Mouse (Mus musculus) heart, adult 11 months (tissue): ENCODE measurements at regions not wholly inside any gene's neighbourhood (a gene's known extent, or its start where the extent isn't known, plus 50 kb on each side); places are given as distances from the start of the nearest gene placed in this dataset.

Experiments
- DNase-seq: peaks from one replicate; pipeline ENCODE4 v3.0.0; 2022

- peak; percentile 42 for DNase-seq
These were observed 585.8 kb downstream of the Tmem114 start for GRCm38 (mm10) chr16:7839139-7839538.

DNA sequence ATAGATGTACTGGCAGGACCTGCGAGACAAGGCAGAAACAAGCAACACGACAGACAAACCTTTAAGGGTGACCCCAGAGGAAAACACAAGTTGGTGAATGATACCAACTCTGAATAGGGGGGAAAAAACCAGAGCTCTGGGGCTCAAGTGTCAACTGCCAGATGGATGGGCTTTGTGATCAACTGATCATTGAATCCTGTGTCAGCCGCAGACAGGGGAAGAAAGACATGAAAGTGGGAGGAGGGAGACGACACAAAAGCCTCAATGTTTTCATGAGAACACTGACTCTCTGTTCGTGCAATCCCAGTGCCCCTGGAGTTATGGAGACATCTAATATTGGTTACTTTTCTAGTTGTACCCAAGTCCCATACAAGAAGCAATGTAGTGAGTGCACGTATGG lies 593.8 kb downstream of the Tmem114 start:
- peak; percentile 51 for DNase-seq

GRCm38 (mm10) chr16:7829939-7830650 lies 594.8 kb downstream of the Tmem114 start:
- peak; percentile 74 for DNase-seq

- DNase-seq = no peak
These were observed 623.8 kb downstream of the Tmem114 start for GRCm38 (mm10) chr16:7801161-7801560.

DNA sequence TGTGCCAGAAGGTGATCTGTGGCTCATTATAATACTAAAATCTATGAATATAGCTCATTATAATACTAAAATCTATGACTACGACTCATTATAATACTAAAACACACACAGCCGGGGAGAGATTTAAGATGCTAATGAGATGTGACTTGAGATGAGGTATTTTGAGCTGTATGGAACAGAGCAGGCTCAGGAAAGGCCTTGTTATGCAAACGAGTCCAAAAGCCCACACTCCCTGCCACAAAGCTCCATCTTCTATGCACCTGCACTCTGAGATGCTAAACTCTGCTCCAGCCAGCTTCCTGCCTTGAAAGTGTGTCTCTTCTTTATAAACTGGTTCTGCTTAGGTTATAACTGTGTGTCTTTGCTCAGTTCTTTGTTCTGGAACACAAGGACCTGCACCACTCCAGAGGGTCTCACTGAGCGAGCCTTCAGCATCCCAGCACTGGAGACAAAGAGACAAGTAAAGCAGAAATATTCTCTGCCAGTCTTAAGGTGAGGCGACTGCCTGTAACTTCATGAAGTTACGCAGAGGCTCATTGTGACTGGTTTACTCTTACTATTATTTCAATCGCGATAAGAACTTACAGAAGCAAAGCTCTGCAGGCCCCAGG lies 627.7 kb downstream of the Tmem114 start:
- DNase-seq = no peak

DNA sequence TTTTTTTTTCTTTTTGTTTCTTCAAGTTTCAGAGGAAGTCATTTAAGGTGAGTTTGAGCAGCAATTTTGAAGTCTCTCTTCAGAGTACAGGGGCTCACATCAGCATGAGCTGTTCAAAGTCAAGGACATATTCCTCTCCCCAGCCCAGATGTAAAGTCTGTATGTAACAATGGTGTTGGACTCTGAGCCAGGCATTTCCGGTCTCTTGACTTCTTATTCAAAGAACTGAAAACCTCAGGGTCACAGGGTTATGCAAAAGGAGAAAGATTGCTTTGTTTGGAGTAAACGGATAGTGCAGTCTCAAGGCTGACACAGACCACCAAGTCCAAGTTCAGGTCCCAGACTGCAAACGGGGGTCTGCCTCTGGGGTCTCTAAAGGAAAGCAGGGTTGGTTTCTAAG lies 629.4 kb downstream of the Tmem114 start:
- no peak for DNase-seq

DNA sequence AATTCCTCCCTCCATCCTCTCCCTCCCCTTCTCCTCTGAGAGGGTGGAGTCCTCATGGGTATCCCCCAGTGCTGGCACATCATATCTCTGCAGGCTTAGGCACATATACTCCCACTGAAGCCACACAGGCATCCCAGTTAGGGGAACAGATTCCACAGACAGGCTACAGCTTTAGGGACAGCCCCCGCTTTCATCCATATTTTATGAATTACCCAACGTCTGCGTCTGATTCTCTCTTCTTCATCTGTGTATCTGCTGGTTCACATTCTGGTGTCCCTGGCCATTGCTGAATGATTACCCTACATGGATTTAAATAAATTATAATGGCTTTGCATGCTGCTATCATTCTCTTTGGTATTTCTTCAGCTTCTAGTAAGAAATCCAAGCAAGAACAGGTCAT lies 632.4 kb downstream of the Tmem114 start:
- DNase-seq = no peak

DNA sequence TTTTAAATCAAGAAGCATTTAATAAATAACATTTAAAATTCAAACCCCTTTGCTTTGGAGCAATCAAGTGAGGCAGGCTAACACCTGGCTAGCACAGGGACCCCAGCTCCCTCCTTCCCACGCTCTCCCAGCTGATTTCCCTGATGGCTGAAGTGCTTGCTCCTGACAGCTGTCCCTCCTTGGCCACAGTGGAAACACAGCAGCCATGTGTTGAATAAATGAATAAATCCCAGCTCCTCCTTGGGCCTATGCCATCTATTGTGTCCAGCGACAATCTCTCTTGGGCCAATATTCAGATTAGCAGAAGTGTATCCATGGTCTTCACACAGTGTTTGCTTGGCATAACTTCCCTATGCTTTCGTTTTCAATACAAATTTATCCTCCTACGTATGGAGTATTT lies 634.7 kb downstream of the Tmem114 start:
- DNase-seq = no peak

DNA sequence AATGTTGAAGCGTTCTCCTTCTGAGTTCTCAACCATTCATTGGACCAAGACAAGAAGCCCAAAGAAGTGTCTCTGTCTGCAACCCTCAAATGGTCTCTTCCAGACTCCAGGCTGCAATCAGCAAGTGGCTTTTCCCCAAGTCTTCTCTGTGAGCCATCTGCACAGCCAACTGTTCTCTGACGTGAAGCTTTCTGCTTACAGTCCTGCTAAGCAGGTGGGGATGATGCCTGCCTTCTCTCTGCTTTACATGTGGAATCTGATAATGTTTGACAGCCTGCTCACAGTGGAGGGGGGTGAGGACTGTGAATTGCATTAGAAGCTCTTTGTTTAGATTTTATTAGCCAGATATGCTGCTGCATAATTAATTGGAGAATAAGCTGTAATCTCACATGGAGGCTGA lies 636.7 kb downstream of the Tmem114 start:
- DNase-seq = no peak

GRCm38 (mm10) chr16:7781506-7781905 lies 643.4 kb downstream of the Tmem114 start:
- DNase-seq = peak; percentile 67

DNA sequence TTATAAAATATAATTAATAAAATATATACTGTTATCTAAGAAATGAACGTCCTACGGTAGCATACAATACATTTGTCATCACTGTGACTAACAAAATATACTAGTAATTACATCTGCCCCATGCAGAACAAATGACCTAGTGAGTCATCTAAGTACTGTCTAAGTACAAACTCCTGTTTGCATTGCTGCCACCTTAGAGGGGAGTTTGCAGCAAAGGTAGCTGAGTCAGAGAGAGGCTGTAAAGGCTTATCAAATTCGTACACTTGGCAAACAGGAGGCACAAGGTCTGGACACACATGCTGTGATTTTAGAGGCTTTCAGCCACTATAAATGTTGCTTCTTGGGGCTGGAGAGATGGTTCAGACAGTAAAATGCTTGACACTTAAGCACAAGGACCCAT lies 649.3 kb downstream of the Tmem114 start:
- no peak for DNase-seq

DNA sequence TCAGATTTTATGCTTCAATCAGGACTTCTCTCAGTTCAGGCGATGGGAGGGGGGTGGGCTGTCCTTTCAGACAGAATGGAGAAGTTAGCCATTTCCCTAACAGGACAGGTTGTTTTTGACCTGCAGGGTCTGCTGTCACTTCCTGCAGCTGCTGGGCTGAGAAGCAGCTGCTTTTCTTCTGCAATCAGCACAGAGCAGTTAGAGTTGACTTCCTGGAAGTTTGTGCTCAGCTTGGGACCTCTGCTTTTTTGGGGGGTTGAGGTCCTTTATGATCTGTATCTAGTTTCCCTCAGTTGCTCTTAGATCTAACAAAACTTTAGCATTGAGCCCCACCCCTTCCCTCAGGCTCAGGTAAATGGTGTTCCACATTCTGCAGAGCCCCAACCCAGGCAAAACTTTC lies 656.5 kb downstream of the Tmem114 start:
- peak; percentile 58 for DNase-seq

DNA sequence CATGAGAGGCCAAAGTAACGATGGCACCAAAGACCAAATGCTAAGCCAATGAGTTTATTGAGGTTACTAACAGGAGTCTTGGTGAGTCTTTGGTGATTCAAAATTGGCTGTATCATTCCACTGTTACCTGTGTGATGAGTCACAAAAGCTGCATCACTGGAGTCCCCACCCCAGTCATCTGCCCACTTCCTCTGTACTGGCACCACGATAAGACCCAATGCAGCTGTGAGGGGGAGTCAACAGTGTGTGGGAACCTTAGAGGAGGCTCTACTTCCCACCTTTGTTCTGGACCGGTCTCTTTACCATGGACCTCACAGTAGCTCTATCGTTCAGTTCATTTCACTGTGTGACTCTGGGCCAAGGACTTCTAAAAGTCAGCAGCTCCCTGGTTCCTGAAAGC lies 657.2 kb downstream of the Tmem114 start:
- DNase-seq = no peak

- peak; percentile 45 for DNase-seq
These were observed 660.6 kb downstream of the Tmem114 start for GRCm38 (mm10) chr16:7764383-7764782.

DNA sequence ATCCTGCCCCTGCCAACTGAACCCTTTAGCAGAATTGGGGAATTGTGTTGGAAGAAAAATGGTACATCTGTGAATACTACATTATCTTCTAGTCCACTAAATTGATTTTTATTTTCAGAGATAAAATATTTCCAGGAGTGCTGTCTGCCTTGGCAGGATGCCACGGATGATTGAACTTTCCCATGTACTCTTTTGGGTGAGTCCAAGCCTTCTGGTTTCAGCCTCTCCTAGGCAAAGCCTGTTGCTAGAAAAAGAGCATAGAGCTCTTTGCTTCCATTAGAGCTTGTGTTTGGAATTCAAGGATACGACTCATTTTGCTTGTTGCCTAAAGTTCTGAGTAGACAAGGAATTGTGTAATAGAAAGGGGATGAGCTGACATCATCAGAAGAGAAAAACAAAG lies 696.8 kb downstream of the Tmem114 start:
- DNase-seq = no peak

- DNase-seq = no peak
These were observed 699.7 kb downstream of the Tmem114 start for GRCm38 (mm10) chr16:7725225-7725624.

DNA sequence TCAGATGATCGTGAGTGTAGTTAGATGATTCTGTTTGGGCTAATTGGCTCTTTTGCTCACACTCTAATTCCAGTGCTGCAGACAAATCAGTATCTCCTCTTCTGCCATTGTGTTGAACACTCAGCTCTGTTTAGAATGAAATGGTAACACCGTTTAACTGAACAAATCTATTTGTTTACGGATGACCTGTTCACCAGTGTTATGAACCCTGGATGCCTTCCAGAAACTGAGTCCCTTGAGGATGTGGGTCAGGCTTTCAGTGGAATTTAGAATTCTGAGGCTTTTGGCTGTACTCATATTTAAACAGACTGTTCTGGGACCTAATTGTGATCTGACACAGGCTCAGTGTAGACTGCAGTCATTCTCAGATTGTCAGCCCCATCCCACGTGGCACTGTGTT lies 723.5 kb downstream of the Tmem114 start:
- no peak for DNase-seq

GRCm38 (mm10) chr16:7685484-7685883 lies 739.5 kb downstream of the Tmem114 start:
- no peak for DNase-seq

DNA sequence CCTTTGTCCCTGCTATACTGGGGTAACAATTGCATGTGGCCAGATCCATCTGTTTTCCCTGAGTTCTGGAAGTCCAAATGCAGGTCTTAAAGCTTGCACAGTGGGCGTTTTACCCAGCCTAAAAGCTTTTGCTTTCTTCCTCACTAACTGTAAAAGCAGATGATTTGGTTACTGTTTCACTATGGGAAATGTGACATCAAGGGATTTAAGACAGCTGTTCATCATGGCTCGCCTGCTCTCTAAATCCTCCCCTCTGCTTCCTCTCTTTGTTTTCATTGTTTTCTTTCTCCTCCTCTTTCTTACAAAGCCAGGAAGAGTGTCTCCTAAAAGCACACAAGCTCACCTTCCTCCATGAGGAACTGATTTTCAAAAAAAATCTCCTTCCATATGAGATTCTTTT lies 758.8 kb downstream of the Tmem114 start:
- no peak for DNase-seq

DNA sequence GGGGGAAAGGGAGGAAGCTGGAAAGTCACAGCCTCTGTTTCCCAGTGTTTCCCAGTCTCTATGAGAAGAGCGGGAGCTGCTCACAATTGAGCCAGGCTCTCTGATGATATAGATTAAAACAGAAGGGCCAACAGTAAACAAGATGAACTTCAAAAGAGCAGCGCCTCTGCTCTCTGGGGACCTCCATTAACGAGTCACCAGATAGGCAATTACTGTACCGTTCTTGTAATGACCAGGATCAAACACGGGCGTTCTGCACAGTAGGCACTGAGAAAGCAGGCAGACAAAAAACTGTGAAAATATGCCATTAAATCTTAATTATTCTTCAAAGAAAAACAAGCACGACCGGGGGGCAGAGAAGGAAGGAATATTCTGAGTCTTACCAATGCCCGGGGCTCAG lies 766.8 kb downstream of the Tmem114 start:
- DNase-seq = no peak

DNA sequence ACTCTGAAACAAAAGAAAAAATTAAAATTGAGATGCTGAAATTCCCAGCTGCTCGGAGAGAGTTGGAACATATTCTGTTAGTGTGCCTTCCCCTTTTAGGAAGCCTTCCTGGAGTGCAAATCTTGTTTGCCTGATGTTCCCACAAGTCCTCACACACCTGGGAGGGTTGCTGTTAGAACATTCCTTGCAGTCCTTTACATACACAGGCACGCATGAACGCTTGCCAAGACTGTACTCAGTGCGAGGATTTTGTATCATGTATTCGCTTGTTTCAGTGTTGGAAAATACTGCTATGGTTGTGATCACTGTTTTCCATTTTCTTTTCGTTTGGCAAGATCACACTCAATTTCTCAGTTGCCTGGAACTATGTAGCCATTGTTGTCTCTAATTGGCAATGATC lies 770.5 kb downstream of the Tmem114 start:
- peak; percentile 82 for DNase-seq

DNA sequence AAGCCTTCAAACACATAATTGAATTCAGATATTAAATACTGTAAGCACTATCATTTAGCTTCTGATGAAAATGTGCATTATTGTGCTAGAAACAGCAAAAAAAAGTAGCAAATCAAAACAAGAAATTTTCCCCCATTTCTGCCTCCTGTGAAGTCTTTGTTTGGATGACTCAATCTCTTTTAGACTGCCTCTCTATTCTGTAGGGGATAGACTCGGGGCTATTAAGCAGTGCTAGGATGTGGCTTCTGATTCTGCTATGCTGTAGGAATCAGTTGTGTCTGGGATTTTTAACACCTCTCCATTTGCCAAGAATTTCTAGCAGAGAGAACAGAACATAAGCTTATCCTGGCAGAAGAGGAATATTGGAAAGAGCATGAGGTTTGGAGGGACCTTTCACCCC lies 775.2 kb downstream of the Tmem114 start:
- no peak for DNase-seq

GRCm38 (mm10) chr16:7647275-7647926 lies 777.5 kb downstream of the Tmem114 start:
- no peak for DNase-seq

DNA sequence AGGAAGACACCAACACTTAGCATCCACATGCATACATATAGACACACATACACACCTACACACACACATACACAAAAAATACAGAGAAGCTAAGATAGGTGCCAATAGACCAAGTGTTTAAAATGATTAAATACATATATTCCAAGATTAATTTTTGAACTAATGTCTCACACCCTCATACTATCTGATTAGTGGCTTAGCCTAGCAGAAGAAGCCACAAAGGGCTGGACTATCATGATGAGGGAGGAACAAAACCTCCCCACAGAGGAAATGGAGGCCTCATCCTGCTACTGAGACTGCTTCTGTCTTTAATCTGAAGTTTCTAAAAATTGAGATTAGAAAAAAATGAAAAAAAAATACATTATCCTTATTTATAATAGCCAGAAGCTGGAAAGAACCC lies 780.6 kb downstream of the Tmem114 start:
- DNase-seq = peak; percentile 1
